Mouse (Mus musculus): ENCODE measurements around the gene Olfr732. TPM values are rescaled to one million over a fixed set of nuclear protein-coding genes. Genes with fewer than 3 reads are reported as not detected.

The Olfr732 gene
- total RNA-seq (2021) = not detected in 2 replicates
- long read RNA-seq = 0 reads

- no peak for DNase-seq
Measured at GRCm38 (mm10) chr14:50284106-50284505, at the start of gene Olfr732. Gene Olfr732, minus strand, starts transcription at chr14:50284206.

GRCm38 (mm10) chr14:50326661-50327060 is 42.7 kb upstream of the Olfr732 start, which contains the start of gene Olfr734:
Gene Olfr734, minus strand, starts transcription at chr14:50326761.
- no peak for DNase-seq

GRCm38 (mm10) chr14:50301422-50301821 is 17.4 kb upstream of the Olfr732 start, which contains the start of gene Olfr733:
Gene Olfr733, minus strand, starts transcription at chr14:50301522.
- no peak for DNase-seq

- no peak for DNase-seq
Measured at GRCm38 (mm10) chr14:50241766-50242165, 42.2 kb downstream of the Olfr732 start, which contains the start of gene Olfr731. Gene Olfr731, minus strand, starts transcription at chr14:50241866.

Other genes with a start within 250 kb of the Olfr732 start
- not detected in 2 replicates for gene Olfr725, start 243.8 kb downstream of the Olfr732 start, total RNA-seq (2021)
- gene Olfr726, start 193.3 kb downstream of the Olfr732 start, total RNA-seq (2021) = not detected in 2 replicates
- gene Olfr727, start 161.0 kb downstream of the Olfr732 start, total RNA-seq (2021) = not detected in 2 replicates
- not detected in 2 replicates for gene Olfr728, start 141.5 kb downstream of the Olfr732 start, total RNA-seq (2021)
- gene Olfr729, start 131.3 kb downstream of the Olfr732 start, total RNA-seq (2021) = not detected in 2 replicates
- gene Olfr730, start 96.0 kb downstream of the Olfr732 start, total RNA-seq (2021) = not detected in 2 replicates
- gene Olfr731, start 42.3 kb downstream of the Olfr732 start, total RNA-seq (2021) = 0.21 TPM in 1 of 2 replicates, not detected in the other
- not detected in 2 replicates for gene Olfr733, start 17.3 kb upstream of the Olfr732 start, total RNA-seq (2021)
- gene Olfr734, start 42.6 kb upstream of the Olfr732 start, total RNA-seq (2021) = 0.18 TPM in 1 of 2 replicates, not detected in the other
- not detected in 2 replicates for gene Olfr735, start 64.7 kb upstream of the Olfr732 start, total RNA-seq (2021)
- not detected in 2 replicates for gene Tlr11, start 73.7 kb upstream of the Olfr732 start, total RNA-seq (2021)
- gene Olfr736, start 97.0 kb upstream of the Olfr732 start, total RNA-seq (2021) = not detected in 2 replicates
- gene Olfr738, start 123.4 kb upstream of the Olfr732 start, total RNA-seq (2021) = not detected in 2 replicates
- gene Olfr739, start 134.4 kb upstream of the Olfr732 start, total RNA-seq (2021) = not detected in 2 replicates
- not detected in 2 replicates for gene Olfr740, start 161.3 kb upstream of the Olfr732 start, total RNA-seq (2021)
- gene Olfr741, start 188.5 kb upstream of the Olfr732 start, total RNA-seq (2021) = not detected in 2 replicates
- not detected in 2 replicates for gene Olfr742, start 219.4 kb upstream of the Olfr732 start, total RNA-seq (2021)
- not detected in 2 replicates for gene Olfr743, start 237.6 kb upstream of the Olfr732 start, total RNA-seq (2021)

Measured in adrenal gland, postnatal 25 days (tissue).